Mouse (Mus musculus) NIH3T3 (cell line): ENCODE measurements at regions not wholly inside any gene's neighbourhood (a gene's known extent, or its start where the extent isn't known, plus 50 kb on each side); places are given as distances from the start of the nearest gene placed in this dataset.

Experiments
- DNase-seq: peaks from one replicate; pipeline ENCODE4 v3.0.0-alpha.2; 2012; ENCODE audit warnings: low read depth

GRCm38 (mm10) chr8:35935034-35935433 is 169.4 kb downstream of the Gm19410 start:
- no peak for DNase-seq

DNA sequence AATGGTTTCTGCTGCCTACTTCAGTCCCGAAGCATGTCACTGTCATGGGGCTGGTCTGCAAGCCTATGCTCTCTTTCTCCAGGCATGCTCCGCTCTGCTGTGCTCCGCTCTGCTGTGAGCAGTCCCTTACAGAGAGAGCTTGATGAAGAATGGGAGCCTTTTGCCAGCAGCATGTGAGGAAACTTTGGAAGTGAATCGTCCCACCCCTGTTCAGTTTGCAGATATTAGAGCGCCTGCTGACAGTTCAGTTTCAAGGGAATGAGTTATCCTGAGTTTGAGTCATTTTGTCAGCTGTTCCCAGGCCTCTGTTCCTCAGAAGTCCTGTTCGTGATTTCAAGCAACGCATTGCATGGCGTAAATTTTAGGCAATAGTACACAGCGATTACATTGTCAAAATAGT is 173.6 kb downstream of the Gm19410 start:
- no peak for DNase-seq

DNA sequence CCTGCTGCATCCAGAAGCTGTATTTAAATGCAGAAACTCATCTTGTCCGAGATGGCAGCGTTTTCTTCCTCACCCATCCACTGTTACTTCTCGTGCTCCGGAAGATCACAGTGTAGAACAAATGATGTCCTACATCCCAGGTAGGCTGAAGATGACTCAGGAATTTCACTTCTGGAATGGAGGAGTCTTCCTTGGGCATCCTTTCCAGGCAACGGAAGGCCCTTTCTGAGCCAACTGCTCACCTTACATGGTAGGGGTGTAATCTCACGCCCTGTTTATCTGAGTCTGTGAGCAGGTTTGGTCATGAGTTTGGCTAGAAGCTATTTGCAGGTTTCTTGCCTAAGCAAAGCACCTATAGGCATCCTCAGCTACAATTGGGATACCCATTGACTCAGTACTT is 176.9 kb downstream of the Gm19410 start:
- no peak for DNase-seq

DNA sequence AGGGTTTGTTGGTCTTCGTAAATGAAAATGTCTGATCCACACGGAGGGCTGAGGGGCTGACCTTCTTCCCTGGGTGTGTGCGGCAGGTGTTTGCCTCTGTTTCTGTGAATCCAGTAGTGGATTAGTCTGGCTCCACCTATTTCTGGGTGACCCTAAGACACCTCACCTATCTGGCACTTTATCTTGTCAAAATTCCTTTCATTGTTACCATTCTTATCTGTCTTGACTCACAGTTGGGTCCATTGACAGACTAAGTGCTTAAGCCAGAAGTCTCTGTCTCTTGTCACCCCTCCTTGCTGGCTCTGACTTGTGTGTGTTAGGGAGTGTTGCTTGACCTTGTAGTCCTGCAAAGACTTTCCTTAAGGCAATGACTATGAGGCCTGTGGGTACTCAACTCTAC is 178.1 kb downstream of the Gm19410 start:
- no peak for DNase-seq

- DNase-seq: no peak
Observed at GRCm38 (mm10) chr8:35944461-35944860, 178.9 kb downstream of the Gm19410 start.

- DNase-seq: no peak
Observed at GRCm38 (mm10) chr8:35946539-35946940, 180.9 kb downstream of the Gm19410 start.

GRCm38 (mm10) chr8:35948146-35948545 is 182.6 kb downstream of the Gm19410 start:
- DNase-seq: no peak

GRCm38 (mm10) chr8:35948751-35949183 is 183.2 kb downstream of the Gm19410 start:
- DNase-seq: peak; percentile 3

GRCm38 (mm10) chr8:35955506-35955905 is 189.9 kb downstream of the Gm19410 start:
- no peak for DNase-seq

DNA sequence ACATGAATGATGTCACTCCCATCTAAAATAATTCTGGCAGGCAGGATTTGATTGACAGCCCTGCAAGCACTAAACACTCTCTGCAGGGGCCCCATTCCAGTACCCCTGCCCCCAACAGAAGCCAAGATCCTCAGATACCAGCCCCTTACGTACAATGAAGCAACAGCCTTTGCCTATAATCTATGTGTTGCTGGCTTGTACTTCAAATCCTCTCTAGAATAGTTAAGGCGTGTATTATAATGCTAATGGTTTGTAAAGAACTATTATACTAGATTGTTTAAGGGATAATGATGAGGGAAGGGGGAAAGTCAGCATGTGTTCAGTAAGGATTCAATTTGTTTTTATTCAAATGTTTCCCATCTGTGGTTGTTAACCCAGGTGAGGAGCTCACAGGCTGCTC is 190.7 kb downstream of the Gm19410 start:
- DNase-seq: no peak

DNA sequence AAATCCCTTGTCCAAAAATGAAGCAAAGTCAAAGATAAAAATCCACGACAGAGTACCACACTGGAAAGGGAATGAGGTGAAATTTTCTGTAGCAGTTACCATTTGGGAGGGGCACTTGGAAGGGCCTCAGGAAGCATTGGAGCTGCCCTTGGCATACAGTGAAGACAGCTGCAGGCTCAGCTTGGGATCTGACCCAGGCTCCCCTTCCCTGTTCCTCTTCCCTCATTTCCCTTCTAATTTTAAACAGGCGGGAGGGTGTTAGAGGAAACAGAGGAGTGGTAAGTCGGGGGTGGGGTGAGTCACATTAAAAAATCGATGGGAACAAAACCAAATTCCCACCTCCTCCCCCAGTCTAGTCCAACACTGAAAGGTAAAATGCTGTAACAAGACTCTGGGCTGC is 193.6 kb downstream of the Gm19410 start:
- DNase-seq: no peak

- no peak for DNase-seq
Observed at GRCm38 (mm10) chr8:35960867-35961614, 195.5 kb downstream of the Gm19410 start.

DNA sequence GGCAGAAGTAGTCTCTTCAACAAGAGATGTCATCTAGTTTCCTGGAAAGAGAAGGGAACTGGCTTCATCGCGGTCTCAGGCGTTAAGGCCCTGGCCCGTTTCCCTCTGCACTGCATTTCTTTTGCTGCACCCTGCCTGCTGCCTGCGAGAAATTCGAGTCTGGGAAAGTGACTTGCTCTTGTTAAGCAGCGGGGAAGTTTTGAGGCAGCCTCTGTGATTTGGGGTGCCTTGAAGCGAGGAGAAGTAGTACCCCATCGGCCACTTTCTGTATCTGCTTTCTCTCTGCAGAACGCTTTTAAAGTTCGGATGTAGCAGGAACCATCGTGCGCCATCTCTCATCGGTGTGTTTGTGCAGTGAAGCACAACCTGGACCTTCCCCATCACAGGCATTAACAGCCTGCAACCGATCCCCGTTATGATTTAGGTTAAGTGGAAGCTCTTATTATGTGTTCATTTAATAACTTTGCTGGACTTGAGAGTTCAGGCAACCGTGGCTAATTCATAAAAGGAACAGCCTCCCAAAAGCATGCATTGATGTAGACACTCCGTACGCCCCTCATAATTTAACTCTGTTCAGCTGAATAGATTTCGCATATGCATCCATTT is 196.1 kb downstream of the Gm19410 start:
- DNase-seq: no peak

- DNase-seq: no peak
Observed at GRCm38 (mm10) chr8:35964932-35965331, 199.3 kb downstream of the Gm19410 start.

DNA sequence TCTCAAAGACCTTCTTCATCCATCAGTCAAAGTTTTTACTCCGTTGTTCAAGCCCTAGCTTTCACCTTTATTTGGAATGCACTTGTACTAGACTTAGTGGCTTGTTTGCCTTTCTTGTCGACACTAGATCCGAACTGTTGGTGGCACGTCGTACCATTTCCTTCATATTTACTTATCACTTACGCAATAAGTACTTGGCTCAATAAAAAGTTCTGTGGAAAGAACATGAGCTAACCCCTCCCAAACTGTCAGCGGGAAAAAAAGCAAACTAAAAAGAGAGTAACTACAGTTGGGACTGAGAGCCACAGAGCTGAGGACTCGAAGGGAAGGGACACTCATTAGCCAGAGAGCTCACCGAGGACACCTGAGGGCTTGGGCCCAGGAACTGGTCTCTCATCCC is 202.8 kb downstream of the Gm19410 start:
- no peak for DNase-seq

DNA sequence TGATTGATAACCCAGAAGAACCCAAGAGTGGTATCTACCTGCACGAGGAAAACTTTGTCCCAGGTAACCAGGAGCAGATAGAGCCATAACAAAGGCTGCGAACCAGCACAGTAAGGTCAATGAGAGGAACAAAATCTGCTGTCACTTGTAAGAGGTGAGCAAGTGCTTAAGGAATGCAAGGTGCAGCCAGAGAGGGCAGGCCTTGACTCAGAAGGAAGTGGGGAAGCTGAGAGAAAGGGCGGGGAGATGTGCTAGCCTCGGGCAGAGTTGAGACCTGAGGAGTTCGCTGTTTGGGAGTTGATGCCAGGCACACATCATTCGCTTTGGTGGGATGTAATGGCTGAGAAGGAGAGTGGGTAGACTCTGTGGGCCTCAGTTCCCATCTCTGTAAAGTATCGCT is 205.5 kb downstream of the Gm19410 start:
- no peak for DNase-seq

- DNase-seq: peak; percentile 9
Observed at GRCm38 (mm10) chr8:35974323-35975029, 208.9 kb downstream of the Gm19410 start.

GRCm38 (mm10) chr8:35979638-35980255 is 214.2 kb downstream of the Gm19410 start:
- no peak for DNase-seq

DNA sequence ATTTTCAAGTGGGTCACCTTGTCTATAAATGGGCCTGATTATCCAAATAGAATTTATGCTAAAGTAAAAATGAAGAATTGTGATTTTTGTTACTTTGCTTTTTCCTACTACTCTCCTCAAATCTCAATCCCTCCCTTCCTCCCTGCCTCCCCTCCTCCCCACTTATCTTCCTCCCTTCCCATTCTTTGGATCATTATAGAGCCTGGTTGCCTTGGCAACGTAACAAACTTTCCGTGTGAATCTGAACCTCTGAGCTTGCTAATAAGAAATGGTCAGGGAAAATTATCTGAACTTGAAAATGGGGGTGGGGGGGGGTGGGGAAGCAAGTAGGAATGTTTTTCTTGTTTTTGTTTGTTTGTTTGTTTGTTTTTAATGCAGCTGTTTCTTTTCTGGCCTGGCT is 217.5 kb downstream of the Gm19410 start:
- no peak for DNase-seq

DNA sequence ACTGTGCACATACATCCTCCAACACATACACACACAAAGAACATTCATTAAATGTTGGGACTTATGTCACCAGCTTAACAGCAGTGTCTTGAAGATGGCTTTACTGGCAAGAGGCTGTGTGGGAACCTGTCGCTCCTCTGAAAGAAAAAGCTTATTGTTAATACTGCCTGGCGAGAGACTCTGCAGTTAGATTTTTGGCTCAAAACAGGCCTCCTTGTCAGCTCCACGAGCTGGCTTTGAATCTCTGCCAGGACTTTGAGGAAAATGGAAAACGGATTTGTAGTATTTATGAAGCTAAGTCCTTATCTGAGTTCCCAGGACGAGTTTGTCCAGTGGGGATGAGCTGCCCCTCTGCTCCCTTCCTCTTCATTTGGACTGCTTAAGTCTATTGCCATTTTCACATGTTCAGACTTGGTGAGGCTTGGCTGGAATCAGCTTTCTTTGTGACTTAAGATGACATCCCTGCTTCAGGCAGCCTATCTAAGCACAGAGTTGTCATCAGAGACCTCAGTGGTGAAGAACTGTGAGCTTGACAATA is 219.6 kb downstream of the Gm19410 start:
- peak; percentile 21 for DNase-seq

GRCm38 (mm10) chr8:35987327-35987726 is 221.7 kb downstream of the Gm19410 start:
- DNase-seq: no peak

GRCm38 (mm10) chr8:35991013-35991412 is 225.4 kb downstream of the Gm19410 start:
- no peak for DNase-seq
